Mouse (Mus musculus) cerebellum, adult 11-12 months (tissue): Measurements from ENCODE around the gene AC124108.1.
A peak's percentile ranks its signal among the peaks of the same experiment; 100 is the strongest.
"Not testable (repeated sequence)": the region's sequence is repeated elsewhere in the genome, so short reads cannot be mapped to it uniquely, and the experiment has no call there.

Source experiments
- DNase-seq: peaks from one replicate; pipeline ENCODE4 v3.0.0; 2022

AC124108.1 gene

DNA sequence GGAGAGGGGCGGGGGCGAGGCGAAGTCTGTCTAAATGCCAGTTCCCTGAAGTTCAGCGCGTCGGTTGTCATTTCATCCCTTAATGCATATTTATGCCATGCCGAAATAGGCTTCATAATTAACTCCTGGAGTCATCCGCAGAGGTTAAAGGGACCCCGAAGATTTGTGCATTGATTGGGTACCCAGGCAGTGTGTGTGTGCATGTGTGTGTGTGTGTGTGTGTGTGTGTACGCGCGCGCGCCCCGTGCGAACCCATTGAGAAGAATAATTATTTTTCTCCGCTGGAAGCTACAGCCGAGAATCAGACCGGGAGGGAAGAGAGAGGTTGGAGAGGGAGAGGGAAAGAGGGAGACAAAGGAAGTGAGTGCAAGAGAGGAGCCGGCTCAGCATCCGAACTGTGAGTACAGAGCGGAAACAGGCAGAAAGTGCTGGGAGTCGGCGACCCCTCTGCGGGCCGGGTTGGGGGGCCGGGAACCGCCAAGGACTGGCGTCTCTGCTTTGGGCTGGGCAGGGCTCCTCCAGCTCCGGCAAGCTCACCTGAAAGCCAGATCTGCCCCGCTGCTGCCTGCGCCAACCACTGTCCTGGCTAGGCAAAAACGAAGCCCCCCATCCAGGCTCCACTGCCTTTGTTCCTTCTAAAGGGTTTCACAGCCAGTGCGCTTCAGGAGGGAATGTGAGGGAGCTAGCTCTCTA is at the start of gene AC124108.1, which contains the start of gene Lemd1:
Gene AC124108.1 (plus strand): TSS at position 365 of the 693 bp plus-strand sequence.
Gene Lemd1 (plus strand): TSS at position 339 of the 693 bp plus-strand sequence.
- no peak for DNase-seq

DNA sequence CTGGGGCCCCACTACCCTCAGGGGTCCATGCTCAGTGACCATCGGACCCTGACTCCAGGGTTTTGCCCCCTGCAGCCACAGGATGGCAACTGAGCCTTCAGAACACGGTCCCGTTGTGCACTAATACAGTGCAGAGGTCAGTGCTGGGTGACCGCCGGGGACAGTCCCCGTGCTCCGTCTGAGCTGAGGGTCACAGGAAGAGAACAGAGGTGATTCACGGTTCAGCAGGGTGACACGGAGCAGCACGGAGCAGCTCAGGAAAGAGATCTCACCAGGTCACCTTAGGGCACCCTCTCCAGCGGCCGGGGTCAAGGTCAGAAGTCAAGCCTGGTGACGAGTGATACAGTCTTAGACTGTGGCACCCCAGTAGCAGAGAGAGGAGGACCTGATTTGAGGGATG is 49.5 kb upstream of the AC124108.1 start:
- no peak for DNase-seq

DNA sequence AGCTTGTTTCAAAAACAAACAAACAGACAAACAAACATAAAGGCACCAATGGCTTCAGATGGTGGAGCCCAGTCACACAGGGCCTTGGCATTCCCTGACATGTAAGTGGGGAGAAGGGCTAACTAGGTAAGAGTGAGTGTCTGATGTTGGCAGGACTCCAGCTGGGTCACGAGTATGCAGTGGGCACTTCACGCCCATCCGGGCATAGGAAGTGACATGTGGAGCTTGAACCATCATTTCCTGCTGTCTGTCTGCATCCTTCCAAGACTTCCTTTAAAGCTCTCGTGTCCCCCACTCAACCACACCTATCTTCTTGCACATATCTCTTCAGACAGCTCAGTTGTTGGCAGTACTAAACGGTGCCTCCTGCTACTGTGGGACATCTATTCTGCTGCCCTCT is 48.2 kb upstream of the AC124108.1 start:
- no peak for DNase-seq

DNA sequence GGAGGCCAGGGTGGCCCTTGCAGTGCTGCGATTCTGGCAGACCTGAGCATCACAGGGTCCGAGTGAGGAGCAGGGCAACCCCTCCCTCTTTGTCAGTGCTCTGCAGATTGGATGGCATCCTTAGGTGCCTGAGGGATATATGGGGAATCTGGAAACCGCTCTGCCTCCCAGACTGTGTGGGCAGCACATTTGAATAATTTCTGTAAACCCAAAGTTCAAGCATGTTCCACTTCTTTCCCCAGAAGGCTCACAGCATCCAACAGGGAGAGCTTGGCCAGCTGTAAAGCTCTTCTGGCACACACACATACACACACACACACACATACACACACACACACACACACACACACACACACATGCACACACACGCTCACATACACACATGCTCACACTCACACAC is 47.5 kb upstream of the AC124108.1 start:
- no peak for DNase-seq

DNA sequence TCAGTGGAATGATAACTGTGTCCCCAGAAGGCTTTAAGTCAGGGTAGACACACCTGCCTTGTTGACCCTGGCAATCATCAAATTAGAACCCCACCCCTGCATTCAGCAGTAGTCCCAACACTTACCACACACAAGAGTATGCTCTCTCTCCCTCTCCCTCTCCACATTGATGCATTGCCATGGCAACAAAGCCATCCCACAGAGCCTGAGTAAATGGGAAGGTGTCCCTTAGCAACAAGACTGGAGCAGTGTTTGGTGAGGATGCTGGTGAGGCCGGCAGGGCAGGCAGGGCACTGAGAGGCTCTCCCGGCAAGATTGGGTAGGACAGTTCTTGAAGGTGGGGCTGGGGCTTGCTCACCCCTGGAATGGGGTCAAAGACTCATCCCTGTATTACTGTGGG is 47.0 kb upstream of the AC124108.1 start:
- no peak for DNase-seq

DNA sequence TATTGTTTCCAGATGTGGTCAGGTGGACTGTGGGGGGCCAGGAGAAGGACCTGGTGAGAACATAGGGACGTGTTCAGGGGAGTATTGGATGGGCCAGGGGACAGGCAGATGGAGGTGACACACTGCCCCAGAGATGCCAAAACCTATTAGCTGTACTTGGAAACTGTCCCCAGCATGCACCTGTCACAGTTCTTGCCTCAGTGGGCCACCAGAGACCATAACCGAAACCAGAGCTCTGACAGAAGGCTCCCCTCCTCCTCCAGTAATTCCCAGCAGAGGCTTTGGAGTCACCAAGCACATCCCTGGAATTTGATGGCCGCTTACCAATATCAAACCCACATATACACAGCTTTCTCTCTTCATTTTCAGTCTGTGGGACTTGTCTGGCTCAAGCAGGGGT is 46.4 kb upstream of the AC124108.1 start:
- DNase-seq, result no peak

DNA sequence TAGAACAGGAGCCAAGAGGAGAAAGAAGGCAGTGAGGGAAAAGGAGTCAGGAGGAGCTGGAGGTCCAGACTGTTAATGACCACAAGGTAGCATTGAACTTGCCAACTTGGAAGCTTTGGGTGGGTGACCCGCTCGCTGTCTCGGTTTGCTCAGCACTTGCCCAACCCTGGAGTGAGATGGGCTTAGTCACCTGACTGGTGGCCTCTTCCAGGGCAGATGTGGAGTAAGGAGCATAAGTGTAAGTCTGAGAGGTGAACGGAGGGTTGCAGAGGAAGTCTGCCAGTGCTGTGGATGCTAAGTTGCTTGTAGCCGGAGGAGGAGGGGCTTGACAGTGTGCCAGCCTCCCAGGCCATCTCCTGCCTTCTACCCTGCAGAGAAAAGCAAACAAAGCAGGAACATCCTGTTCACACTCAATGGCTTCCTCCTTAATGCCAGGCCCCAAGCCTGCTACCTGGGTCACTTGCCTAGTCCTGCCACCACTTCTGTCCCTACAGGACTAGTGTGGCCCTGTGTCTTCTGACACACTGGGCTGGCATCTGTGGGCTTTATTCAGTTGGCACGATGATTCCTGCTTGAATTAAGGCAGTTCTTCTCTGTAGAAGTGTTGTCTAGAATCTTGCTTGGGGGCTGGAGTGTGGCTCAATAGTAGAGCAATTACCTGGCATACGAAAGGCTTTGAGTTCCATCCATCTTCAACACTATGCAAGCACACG is 45.1 kb upstream of the AC124108.1 start:
- DNase-seq, result no peak

DNA sequence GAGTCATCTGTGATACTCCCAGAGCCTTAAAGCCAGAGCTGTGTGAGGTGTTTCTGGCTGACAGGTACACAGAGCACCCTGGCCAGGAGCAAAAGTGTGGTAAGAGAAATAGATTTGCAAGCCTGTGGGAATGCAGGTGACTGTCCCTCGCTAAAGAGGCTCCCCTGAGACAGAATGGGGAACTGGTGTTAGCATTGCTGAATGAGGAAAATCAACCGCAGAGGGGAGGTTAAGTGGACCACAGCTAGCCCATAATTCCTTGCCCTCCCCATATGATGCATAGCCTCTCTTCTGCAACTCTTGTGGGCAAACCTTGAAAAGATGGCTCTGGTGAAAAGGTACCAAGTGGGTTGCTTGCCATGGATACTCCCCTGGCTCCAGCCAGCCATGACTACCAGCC is 41.8 kb upstream of the AC124108.1 start:
- no peak for DNase-seq

DNA sequence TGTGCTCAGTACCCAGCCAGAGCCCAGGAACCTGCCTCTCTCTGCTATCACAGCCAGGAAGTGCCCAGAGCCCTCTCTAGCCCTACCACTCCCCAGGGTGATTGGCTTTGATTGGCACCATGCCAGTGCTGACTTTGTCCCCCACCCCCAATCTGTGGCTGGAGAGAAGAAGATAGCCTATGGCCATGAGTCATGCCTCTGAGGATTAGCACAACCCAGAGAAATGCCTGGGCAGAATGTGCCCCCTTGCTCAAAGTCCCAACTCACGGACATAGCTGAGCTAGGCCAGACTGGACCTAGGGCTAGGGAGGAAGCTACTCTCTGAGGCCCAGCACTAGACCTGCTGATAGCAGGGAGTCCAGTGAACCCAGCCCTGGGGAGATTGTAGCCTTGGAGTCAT is 41.1 kb upstream of the AC124108.1 start:
- no peak for DNase-seq

DNA sequence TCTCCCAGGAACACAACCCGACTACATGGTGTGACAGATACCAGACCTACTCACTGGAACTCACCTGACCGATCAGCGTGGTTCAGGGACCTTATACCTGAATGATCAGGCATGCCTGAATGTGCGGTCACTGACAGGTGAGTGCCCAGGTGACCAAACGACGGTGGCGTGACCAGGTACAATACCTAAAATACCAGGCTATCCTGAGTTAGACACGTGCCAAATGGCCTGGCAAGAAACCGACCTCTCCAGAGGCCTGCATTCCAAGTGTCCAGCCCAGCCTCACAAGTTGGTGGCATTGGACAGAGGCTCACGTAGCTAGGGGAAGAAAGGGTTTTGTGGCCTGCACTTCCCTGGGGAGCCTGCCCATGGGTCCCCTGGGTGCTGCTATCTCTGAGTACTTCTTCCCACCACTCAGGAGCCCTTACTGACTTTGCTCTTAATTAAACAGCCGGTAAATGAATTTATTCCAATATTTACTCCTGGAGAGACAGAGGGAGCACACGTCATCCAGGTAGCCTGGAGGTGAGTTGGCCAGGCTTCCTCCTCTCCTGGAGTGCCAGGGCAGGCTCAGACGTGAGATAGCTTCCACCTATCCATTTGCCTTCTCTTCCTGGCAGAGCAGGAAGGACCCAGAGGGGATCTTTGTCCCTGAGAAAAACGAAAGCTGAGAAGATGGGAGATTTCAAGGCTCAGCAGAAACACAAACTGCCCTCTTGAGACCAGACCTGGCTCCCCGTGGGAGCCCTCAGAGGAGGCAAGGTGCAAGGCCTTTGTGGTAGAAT is 40.2 kb upstream of the AC124108.1 start:
- DNase-seq, result no peak

DNA sequence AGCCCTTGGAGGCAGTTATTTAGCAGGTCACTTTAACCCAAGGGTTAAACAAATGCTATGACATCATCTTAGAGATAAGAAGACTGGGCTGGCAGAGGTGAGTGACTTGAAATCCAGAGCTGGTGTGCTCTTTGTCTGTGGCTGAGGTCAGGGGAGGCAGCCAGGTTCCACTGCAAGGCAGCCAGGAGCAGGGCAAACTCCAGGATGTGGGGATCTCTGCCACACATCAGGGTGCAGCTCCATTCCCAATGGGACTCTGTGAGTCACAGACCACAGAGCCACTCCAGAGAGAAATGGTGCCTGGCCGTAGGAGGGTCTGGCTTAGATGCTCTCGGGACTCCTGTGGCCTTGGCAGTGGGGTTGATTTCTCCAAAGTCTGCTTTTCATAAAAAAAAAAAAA is 39.3 kb upstream of the AC124108.1 start:
- no peak for DNase-seq

DNA sequence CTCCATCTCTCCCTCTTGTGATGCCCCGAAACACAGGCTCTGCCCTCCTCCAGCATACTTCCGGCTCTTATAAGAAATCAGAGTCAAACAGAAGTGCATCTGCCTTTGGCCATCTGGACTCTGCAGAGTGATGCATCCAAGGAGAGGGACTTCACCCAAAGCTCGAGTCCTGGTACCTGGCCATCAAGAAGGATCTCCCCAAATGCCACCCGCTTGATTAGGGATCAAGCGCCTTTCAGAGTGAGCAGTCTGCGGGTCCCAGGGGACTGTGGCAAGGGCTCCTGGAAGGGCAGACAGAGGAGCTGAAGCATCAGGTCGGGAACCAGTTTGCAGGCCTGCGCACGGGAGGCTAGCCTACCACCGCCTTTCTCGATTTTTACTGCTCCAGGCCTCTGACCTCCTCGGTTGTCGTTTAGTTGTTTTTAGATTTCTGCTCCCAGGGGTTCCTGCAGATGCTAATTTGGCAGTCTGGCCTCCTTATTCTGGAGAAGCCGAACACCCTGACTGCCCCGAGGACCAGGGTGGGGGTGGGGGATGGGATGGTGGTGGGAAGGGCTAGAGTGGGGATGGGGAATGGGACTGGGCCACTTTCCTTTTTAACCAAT is 38.1 kb upstream of the AC124108.1 start:
- DNase-seq, result no peak

DNA sequence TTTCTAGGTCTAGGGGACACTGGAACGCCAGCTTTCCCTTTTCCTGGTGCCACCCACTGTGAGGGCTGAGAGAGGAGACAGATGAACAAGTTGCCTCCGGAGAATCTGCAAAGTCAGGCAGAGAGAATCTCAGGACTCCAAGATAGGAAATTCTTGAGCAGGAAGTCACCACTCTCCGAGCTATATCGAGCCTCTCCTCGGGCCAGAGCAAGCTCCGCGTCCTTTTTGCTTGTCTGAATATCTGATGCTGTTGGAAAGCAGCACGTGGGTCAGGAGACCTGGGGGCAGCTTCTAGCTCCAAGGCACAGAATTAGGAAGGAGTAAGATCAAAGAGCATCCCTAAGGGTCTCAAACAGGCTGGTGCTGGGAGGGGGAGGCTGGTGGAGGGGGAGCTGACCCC is 37.6 kb upstream of the AC124108.1 start:
- no peak for DNase-seq

DNA sequence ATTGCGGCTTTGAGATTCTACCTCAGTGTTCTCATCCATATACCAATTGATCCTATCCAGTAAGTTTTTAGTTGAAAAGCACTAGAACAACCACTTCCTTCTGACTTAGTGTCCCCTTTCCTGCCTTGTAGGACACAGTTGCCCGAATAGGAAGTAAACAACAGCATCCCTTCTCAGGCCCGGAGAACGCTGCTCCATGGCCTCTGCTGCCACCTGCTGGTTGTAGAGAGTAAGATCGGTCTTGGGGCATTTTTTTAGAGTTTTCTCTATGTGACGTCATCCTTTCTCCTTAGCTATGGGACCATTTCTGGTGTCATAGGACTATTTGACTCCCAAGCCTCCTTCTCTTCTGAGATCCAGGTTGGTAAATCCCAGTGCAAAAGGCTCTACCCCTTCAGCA is 35.5 kb upstream of the AC124108.1 start:
- DNase-seq, result peak; percentile 70

DNA sequence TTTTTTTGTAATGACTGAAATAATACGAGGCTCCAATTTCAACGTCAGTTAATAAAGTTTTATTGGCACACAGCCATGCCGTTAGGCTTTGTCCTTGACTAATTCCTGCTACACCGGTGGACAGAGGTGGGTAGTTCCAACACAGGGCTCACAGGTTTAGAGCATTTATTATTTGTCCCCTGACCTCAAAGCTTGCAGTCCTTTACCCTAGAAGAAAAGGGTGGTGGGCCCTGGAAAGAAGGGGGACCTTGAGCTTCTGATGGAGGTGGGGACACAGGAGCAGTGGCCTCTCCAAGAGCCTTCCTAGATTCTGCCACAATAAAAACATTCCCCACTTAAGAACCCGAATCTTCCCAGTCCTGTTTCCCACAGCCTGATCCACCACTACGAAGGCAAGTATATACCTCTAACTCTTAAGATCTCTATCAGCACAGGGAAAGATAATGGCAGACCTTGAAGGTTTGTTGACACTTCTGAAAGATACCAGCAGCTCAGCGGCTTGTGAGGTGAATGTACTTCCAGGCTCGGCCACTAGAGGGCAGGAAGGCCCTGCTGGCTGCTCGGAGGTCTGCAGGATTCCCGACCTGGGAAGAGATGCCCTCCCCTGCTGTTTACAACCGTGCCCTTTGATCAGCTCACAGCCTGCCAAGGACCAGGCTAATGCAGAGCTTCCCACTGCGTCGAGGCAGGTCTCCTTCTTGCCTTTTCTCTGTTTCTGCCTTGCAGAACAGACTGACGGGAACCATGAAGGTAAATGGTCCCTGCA is 34.1 kb upstream of the AC124108.1 start:
- DNase-seq, result peak; percentile 90

DNA sequence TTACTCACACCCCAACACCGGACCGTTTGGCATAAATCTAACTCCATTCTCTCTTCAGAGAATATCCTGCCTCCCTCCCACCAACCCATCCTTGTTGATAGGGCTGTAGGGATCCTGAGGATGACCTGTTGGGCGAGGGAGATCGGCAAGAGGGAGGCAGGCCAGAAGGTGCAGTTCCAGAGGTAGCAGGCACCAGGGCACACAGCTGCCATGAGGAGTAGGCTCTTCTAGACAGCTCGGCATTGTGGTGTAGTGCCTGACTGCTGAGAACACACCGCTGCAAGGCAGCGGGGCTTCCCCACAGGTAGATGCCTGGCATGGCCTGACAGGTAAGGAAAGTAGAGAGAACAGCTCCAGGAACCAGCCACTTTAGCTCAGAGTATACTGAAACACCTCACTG is 33.4 kb upstream of the AC124108.1 start:
- no peak for DNase-seq

DNA sequence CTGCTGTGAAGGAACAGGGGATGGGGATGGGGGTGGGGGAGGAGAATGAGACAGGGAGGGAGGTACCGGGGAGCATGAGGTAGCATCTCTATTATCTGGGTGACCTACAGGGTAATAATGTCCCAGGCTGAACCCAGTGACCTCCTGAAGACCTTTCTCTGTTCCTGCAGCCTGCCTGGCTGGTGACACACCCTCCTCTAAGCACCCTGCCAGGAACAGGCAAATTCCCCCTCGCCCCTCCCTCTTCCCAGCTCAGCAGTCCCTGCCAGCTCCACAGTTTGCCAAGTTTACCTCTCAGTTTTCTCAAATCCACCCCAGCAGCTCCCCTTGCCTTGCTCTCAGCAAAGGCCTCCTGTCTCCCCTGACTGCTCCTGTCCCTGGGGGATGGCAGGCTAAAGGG is 32.5 kb upstream of the AC124108.1 start:
- DNase-seq, result peak; percentile 40

DNA sequence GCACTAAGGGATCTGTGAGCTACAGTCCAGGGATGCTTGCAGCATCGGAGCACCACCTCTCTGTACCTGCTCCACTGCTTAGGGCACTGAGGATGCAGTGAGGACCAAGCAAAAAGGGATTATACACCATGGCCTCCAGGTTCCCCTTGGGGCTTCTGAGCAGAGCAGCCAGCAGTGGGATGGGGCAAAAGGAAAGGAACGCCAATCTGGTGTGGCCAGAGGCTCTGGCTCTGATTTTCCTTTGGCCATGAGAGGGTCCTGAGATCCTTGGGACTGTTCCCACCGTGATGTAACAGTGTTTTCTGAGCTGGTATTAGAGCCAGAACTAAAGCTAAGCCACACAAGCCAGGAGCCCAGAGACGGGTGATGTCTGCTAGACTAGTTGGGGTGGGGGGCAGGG is 31.6 kb upstream of the AC124108.1 start:
- no peak for DNase-seq

DNA sequence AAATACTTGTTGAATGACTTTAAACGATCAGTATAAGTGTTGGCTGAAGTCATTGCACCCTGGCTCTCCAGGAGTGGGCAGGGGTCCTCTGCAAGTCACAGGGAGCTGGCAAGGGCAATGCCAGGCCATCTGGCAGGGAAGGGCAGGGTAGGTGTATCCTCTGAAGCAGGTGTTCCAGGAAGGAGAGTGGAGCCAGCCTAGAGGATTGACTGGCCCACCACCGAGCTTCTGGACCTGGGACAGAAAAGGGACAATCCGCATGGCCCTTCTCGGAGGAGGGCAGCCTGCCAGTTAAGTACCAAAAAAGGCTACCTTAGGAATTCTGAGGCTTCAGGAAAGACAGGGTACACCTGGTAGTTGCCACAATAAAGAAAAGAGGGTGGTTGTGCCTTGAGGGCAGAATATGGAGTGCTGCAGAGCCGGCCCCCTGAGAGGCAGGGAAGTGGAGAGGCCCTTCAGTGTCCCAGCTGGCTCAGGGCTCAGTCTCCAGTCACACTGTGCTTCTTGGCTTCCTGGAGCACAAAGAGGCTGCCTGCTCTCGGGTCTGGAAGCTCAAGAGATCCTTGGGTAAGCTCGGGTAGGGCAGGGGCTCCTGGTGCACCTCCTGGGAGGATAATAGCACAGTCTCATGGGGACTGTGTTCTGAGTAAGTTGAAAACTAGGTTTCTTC is 29.9 kb upstream of the AC124108.1 start:
- DNase-seq, result peak; percentile 86

DNA sequence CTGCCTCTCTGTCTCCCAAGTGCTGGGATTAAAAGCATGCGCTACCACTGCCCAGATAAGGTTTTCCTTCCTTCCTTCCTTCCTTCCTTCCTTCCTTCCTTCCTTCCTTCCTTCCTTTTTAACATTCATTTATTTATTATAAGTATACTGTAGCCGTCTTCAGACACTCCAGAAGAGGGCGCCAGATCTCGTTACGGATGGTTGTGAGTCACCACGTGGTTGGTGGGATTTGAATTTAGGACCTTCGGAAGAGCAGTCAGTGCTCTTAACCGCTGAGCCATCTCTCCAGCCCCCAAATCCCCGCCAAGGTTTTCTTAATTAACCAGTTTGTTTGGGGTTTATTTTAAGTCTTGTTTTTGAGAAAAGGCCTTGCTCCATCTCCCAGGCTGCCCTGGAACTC is 28.6 kb upstream of the AC124108.1 start:
- not testable (repeated sequence) for DNase-seq

DNA sequence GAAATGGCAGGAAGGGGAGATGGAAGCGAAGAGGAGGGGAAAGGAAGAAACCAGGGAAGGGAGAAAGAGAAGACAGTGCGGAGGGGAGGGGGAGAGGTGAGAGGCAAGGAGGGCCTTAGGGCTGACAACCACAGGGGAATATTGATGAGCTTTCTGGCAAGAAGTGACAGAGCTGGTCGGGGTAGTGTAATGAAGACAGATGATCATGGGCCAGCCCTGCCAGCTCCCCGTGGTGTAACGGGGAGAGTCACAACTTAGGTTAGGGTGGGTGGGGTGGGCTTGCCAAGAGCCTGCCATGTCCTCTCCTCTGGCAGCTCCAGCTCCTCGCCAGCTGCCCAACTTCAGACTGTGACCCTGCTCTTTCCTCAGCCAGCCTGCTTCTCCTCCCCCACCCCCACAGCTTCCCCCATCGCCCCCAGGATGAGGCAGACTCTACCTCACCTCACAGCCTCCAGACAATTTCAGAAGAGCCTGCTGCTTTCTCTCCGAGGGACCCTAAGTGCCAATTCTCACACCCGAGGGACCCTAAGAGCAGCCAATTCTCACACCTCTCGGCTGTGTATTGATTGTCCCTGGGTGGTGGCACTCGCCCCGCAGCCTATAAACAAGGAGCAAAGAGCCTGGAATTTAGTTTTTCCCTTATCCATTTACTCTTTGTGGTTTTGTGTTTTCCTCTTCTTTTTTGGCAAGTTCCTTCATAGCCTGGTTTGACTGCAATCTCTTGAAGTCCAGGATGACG is 26.3 kb upstream of the AC124108.1 start:
- DNase-seq, result no peak
